Mouse (Mus musculus): ENCODE measurements around the gene Ror2. TPM values are rescaled to one million over a fixed set of nuclear protein-coding genes. Genes with fewer than 3 reads are reported as not detected.
A peak's percentile ranks its signal among the peaks of the same experiment; 100 is the strongest.

Ror2 gene
- polyA plus RNA-seq, 1 experiment from 2014 or later = 44.2 TPM

DNA sequence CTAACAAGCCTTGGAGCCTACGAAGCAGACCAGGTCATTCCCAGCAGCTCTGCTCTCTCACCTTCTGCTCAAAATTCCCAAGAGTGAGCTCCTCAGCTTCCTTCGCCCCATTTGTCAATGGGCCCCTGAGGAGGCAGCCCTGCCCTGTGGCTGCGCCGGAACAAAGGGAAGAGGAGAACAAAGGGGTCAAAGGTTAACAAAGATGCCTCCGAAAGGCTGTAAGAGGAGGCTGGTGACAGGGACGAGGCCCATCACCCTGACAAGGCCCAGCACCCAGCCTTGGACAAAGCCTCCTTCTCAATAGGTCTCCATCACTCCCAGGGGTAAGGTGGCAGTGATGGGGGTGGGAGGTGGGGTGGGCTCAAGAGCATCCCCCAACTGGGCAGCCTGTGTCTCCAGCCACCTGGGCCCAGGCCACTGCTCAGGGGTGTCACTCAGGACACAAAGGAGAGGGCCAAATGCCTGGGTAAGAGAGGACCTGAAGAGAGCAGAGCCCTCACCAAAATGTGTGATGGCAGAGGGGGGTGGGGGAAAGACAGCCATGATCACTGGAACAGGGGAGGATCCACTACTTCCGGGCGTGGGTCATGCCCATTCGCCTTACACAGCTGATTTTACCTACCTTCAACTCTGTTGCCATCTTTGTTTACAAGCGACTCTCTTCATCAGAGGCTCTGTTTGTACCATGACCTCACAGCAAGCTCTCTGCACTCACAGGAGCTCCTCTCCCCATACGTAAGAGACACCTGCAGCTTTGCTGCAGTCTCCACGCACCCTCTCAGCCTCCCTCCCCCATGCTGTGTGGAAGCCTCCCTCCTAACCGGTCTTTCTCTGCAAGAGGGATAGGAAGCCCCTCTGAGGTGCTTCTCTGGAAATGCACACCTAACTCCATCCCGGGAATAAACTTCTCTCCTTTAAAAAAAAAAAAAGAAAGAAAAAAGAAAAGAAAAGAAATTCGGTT lies 51.8 kb downstream of the Ror2 start:
- Histone ChIP-seq H3K9me3 (no peaks in the 10 kb centered on the region), H3K36me3 (no peaks in the 10 kb centered on the region), H3K9ac (replicated peaks) (no peak overlapping the region), H3K4me3 (replicated peaks) (no peak overlapping the region), H3K4me1 (replicated peaks) (peaks cover 85% of the 10 kb centered on the region), H3K27me3 (no peaks in the 10 kb centered on the region), H3K4me2 (no peak overlapping the region), H3K27ac (no peak overlapping the region)
- ATAC-seq (ENCODE audit: insufficient number of reproducible peaks, insufficient read depth, low FRiP score, low TSS enrichment, low read depth) = no peak
- 33% methylated on average over 15 of the region's 15 CpGs for WGBS

GRCm38 (mm10) chr13:53233381-53233780 lies 52.5 kb downstream of the Ror2 start:
- Histone ChIP-seq H3K27me3 (no peaks in the 10 kb centered on the region), H3K9me3 (no peaks in the 10 kb centered on the region), H3K36me3 (peaks cover 3% of the 10 kb centered on the region; the same call in 1 of the 2 replicates), H3K4me2 (no peak overlapping the region), H3K27ac (0 out of 2 replicates have a peak overlapping the region, but pooled peaks have one; percentile 29), H3K9ac (replicated peaks) (no peak overlapping the region), H3K4me3 (replicated peaks) (no peak overlapping the region), H3K4me1 (replicated peaks) (peaks cover 82% of the 10 kb centered on the region)
- WGBS = 13% methylated on average over 9 of the region's 9 CpGs
- no peak for ATAC-seq (ENCODE audit: insufficient number of reproducible peaks, insufficient read depth, low FRiP score, low TSS enrichment, low read depth)

DNA sequence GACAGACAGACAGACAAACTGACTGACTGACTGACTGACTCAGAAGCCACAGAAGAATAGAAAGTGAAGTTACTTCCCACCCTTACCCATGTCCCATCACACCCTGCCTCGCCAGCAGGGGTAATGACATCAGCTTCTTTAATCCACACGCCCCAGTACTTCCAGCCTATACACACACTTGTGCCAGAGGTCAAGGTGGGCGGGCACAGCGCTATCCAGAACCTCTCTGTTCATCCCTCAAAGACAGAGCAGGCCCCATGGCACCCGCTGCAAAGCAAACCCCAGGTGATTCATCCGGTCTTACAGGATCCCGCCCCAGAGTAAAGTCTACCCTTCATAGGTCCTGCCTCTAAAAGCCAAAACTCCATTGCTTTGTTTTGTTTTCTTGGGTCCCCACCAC lies 53.5 kb downstream of the Ror2 start:
- 50% methylated on average over 7 of the region's 7 CpGs for WGBS
- Histone ChIP-seq H3K36me3 (peaks cover 3% of the 10 kb centered on the region; the same call in 1 of the 2 replicates), H3K9ac (replicated peaks) (no peak overlapping the region)

GRCm38 (mm10) chr13:53230446-53231161 lies 55.3 kb downstream of the Ror2 start:
- peaks cover 3% of the 10 kb centered on the region; the same call in 1 of the 2 replicates for H3K36me3 ChIP-seq
- H3K27ac ChIP-seq = peak overlapping the region; percentile 66
- H3K4me3 ChIP-seq (replicated peaks) = no peak overlapping the region
- no peak overlapping the region for H3K4me2 ChIP-seq
- H3K9ac ChIP-seq (replicated peaks) = no peak overlapping the region
- H3K4me1 ChIP-seq (replicated peaks) = peaks cover 64% of the 10 kb centered on the region
- no peaks in the 10 kb centered on the region for H3K27me3 ChIP-seq
- WGBS = 63% methylated on average over 18 of the region's 18 CpGs
- peaks cover 4% of the 10 kb centered on the region; the same call in 1 of the 2 replicates for H3K9me3 ChIP-seq
- peak; percentile 52; the same call in 1 of the 2 replicates for ATAC-seq (ENCODE audit: insufficient number of reproducible peaks, insufficient read depth, low FRiP score, low TSS enrichment, low read depth)

More for the DNA sequence above, 53.5 kb downstream of the Ror2 start:
- Histone ChIP-seq H3K27me3 (no peaks in the 10 kb centered on the region), H3K4me1 (replicated peaks) (peaks cover 76% of the 10 kb centered on the region), H3K9me3 (no peaks in the 10 kb centered on the region), H3K27ac (no peak overlapping the region), H3K4me2 (no peak overlapping the region), H3K4me3 (replicated peaks) (no peak overlapping the region)
- no peak for ATAC-seq (ENCODE audit: insufficient number of reproducible peaks, insufficient read depth, low FRiP score, low TSS enrichment, low read depth)

DNA sequence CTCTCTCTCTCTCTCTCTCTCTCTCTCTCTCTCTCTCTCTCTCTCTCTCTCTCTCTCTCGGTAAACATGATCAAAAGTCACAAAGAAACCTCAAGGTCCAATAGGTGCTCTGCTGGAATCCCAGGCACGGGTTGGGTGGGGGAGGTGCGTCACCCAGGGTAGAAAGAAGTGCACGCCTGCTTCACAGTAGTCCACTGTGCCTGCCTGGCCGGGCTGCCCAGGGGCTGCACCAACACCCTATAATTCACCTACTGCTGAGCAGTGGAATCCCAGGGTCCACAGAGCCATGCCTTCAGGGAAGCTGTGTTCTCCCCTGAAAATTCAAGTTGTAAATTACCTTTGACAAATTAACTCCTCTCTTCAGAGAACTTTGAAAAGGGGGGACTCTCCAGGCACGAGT lies 58.9 kb downstream of the Ror2 start:
- ATAC-seq (ENCODE audit: insufficient number of reproducible peaks, insufficient read depth, low FRiP score, low TSS enrichment, low read depth) = no peak
- Histone ChIP-seq H3K9ac (replicated peaks) (no peak overlapping the region), H3K36me3 (peaks cover 8% of the 10 kb centered on the region), H3K4me3 (replicated peaks) (no peak overlapping the region), H3K27me3 (no peaks in the 10 kb centered on the region), H3K27ac (peak overlapping the region; percentile 50; the same call in 1 of the 2 replicates), H3K4me1 (replicated peaks) (peaks cover 38% of the 10 kb centered on the region), H3K4me2 (no peak overlapping the region), H3K9me3 (peaks cover 17% of the 10 kb centered on the region)
- 36% methylated on average over 6 of the region's 6 CpGs for WGBS

GRCm38 (mm10) chr13:53226461-53226860 lies 59.5 kb downstream of the Ror2 start:
- Histone ChIP-seq H3K9me3 (peaks cover 17% of the 10 kb centered on the region), H3K4me1 (replicated peaks) (peaks cover 37% of the 10 kb centered on the region), H3K4me3 (replicated peaks) (no peak overlapping the region), H3K9ac (replicated peaks) (no peak overlapping the region), H3K36me3 (peaks cover 8% of the 10 kb centered on the region), H3K27ac (peak overlapping the region; percentile 50; the same call in 1 of the 2 replicates), H3K27me3 (no peaks in the 10 kb centered on the region), H3K4me2 (no peak overlapping the region)
- 74% methylated on average over 7 of the region's 7 CpGs for WGBS
- ATAC-seq (ENCODE audit: insufficient number of reproducible peaks, insufficient read depth, low FRiP score, low TSS enrichment, low read depth) = no peak

DNA sequence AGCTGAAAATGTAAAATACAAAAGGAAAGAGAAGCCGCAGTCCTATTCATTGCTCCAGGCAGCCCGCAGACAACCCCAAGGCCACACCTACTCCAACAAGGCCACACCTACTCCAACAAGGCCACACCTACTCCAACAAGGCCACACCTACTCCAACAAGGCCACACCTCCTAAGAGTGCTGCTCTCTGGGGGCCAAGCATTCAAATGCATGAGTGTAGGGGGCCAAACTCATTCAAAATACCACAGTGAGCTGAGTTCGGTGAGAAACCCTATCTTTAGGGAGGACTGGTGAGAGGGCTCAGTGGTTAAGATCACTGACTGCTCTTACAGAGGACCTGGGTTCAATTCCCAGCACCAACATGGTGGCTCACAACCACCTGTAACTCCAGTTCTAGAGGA lies 60.0 kb downstream of the Ror2 start:
- Histone ChIP-seq H3K4me3 (replicated peaks) (no peak overlapping the region), H3K4me2 (no peak overlapping the region), H3K27ac (no peak overlapping the region), H3K9me3 (peaks cover 17% of the 10 kb centered on the region), H3K36me3 (peaks cover 8% of the 10 kb centered on the region), H3K4me1 (replicated peaks) (peaks cover 37% of the 10 kb centered on the region), H3K27me3 (no peaks in the 10 kb centered on the region), H3K9ac (replicated peaks) (no peak overlapping the region)
- 97% methylated on average over 3 of the region's 3 CpGs for WGBS
- no peak for ATAC-seq (ENCODE audit: insufficient number of reproducible peaks, insufficient read depth, low FRiP score, low TSS enrichment, low read depth)

GRCm38 (mm10) chr13:53221176-53221575 lies 64.7 kb downstream of the Ror2 start:
- 0 out of 2 replicates have a peak overlapping the region, but pooled peaks have one; percentile 17 for H3K27ac ChIP-seq
- H3K36me3 ChIP-seq = peaks cover 10% of the 10 kb centered on the region
- peaks cover 49% of the 10 kb centered on the region for H3K4me1 ChIP-seq (replicated peaks)
- 79% methylated on average over 6 of the region's 6 CpGs for WGBS
- no peak overlapping the region for H3K4me2 ChIP-seq
- ATAC-seq (ENCODE audit: insufficient number of reproducible peaks, insufficient read depth, low FRiP score, low TSS enrichment, low read depth) = no peak
- H3K4me3 ChIP-seq (replicated peaks) = no peak overlapping the region
- no peak overlapping the region for H3K9ac ChIP-seq (replicated peaks)
- peaks cover 17% of the 10 kb centered on the region for H3K9me3 ChIP-seq
- H3K27me3 ChIP-seq = no peaks in the 10 kb centered on the region

DNA sequence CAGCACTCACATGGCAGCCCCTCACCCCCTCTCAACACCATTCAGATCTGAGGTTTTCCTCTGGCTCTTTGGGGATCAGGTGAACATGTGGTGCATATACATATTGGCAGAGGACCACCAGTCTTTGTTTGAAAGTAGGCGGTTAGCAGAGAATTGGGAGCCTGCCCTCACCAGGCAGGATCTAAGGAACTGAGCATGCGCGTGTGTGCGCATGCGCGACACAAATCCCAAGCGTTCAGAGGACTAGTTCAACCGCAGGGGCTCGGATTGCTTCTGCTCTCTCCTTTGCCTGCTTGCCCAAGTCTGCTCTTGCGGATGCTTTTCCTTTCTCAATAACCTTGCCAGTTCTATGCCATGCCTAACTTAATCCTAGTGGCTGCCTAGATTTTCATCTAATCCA lies 66.0 kb downstream of the Ror2 start:
- ATAC-seq (ENCODE audit: insufficient number of reproducible peaks, insufficient read depth, low FRiP score, low TSS enrichment, low read depth) = no peak
- H3K9me3 ChIP-seq = peaks cover 11% of the 10 kb centered on the region
- H3K4me1 ChIP-seq (replicated peaks) = peaks cover 61% of the 10 kb centered on the region
- no peak overlapping the region for H3K9ac ChIP-seq (replicated peaks)
- no peak overlapping the region for H3K4me3 ChIP-seq (replicated peaks)
- peaks cover 10% of the 10 kb centered on the region for H3K36me3 ChIP-seq
- H3K27me3 ChIP-seq = no peaks in the 10 kb centered on the region
- no peak overlapping the region for H3K4me2 ChIP-seq
- 91% methylated on average over 10 of the region's 10 CpGs for WGBS
- H3K27ac ChIP-seq = no peak overlapping the region

- Histone ChIP-seq H3K9ac (replicated peaks) (no peak overlapping the region), H3K36me3 (peaks cover 9% of the 10 kb centered on the region), H3K27ac (no peak overlapping the region), H3K4me3 (replicated peaks) (no peak overlapping the region), H3K4me2 (no peak overlapping the region), H3K27me3 (no peaks in the 10 kb centered on the region), H3K4me1 (replicated peaks) (peaks cover 66% of the 10 kb centered on the region), H3K9me3 (peaks cover 6% of the 10 kb centered on the region)
- ATAC-seq (ENCODE audit: insufficient number of reproducible peaks, insufficient read depth, low FRiP score, low TSS enrichment, low read depth) = no peak
- WGBS = 68% methylated on average over 3 of the region's 3 CpGs
Measured at GRCm38 (mm10) chr13:53219391-53219790, 66.5 kb downstream of the Ror2 start.

GRCm38 (mm10) chr13:53217396-53217975 lies 68.4 kb downstream of the Ror2 start:
- no peak overlapping the region for H3K4me2 ChIP-seq
- H3K9ac ChIP-seq (replicated peaks) = no peak overlapping the region
- H3K4me1 ChIP-seq (replicated peaks) = peaks cover 81% of the 10 kb centered on the region
- H3K36me3 ChIP-seq = peaks cover 6% of the 10 kb centered on the region
- no peaks in the 10 kb centered on the region for H3K27me3 ChIP-seq
- WGBS = 51% methylated on average over 6 of the region's 6 CpGs
- ATAC-seq (ENCODE audit: insufficient number of reproducible peaks, insufficient read depth, low FRiP score, low TSS enrichment, low read depth) = no peak
- H3K9me3 ChIP-seq = no peaks in the 10 kb centered on the region
- peak overlapping the region; percentile 17; the same call in 1 of the 2 replicates for H3K27ac ChIP-seq
- no peak overlapping the region for H3K4me3 ChIP-seq (replicated peaks)
